Mouse (Mus musculus): Measurements from ENCODE around the gene Cdkl2.

Gene Cdkl2

GRCm38 (mm10) chr5:92043783-92044182 lies at the start of gene Cdkl2:
Cdkl2 (minus strand) TSS chr5:92043883.
- DNase-seq (ENCODE audit: low read depth), result no peak

DNA sequence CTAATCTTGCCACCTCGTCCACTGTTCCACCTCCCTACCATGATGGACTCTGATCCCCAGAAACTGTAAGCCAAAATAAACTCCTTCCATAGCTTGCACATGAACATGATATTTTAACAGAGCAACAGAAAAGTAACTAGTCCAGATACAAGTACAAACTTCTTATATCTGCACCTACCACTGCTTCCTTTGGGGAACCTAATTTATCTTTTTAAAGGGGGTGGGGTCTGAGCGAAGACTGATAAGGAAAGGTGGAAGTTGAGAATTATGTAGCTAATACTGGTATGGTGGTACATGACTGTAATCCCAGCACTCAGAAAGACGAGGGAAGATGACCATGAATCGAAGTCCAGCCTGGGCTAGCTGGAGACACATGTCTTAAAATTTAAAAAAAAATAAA lies 43.8 kb upstream of the Cdkl2 start:
- no peak for DNase-seq (ENCODE audit: low read depth)

- no peak for DNase-seq (ENCODE audit: low read depth)
Observed at GRCm38 (mm10) chr5:92085821-92086550, 42.3 kb upstream of the Cdkl2 start.

DNA sequence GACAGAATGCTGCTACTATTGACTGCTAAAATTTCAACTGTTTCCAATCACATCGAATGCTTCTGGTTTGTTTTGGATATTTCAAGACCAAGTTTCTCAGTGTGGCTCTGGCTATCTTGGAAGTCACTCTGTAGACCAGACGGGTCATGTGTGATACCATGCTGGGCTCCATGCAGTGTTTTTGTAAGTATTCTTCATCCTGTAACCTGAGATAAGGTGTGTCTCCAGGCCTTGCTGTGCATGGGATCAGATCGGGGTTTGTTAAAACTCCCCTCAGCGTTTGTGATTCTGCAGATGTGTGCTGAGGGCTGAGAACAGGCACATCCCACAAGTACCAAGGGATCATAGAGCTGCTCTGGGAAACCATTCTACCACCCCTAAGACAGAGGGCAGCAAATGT lies 41.6 kb upstream of the Cdkl2 start:
- no peak for DNase-seq (ENCODE audit: low read depth)

DNA sequence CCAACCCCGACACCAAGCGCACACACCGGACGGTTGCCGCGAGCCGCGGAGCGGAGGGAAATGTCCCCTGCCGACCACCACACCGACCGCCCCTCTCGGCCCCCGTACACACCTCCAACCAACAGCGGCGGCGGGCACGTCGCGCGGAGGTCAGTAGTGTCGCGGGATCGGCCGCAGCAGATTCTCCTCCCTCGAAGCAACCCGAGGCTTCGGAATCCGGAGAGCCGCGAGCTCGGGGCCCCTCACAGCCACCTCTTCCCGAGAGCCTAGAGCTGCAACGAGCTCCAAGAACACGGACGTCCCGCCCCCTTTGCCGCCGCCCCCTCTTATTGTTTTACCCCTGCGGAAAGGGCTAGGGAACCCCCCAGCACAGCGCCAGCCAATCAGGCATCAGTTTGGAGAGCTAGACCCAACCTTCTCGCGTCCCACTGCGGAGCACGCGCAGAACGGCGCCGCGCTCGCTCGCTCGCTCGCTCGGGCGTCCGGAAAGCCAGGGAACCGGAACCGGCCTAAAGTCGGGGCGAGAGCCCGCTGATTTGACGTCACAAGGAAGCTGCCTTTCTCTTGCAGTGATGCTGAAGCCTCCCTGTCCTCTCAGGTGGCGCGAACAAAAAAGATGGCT lies 39.8 kb upstream of the Cdkl2 start, which contains the start of gene G3bp2:
Gene G3bp2, minus strand, starts transcription at position 303 of the 622 bp plus-strand sequence.
- DNase-seq (ENCODE audit: low read depth), result peak; percentile 99

GRCm38 (mm10) chr5:92082821-92083401 lies 39.2 kb upstream of the Cdkl2 start:
- peak; percentile 75 for DNase-seq (ENCODE audit: low read depth)

- DNase-seq (ENCODE audit: low read depth), result no peak
Observed at GRCm38 (mm10) chr5:92081326-92081725, 37.6 kb upstream of the Cdkl2 start.

- DNase-seq (ENCODE audit: low read depth), result no peak
Observed at GRCm38 (mm10) chr5:92080400-92080799, 36.7 kb upstream of the Cdkl2 start.

GRCm38 (mm10) chr5:92079304-92079703 lies 35.6 kb upstream of the Cdkl2 start:
- no peak for DNase-seq (ENCODE audit: low read depth)

- peak; percentile 71 for DNase-seq (ENCODE audit: low read depth)
Observed at GRCm38 (mm10) chr5:92078751-92079150, 35.1 kb upstream of the Cdkl2 start.

GRCm38 (mm10) chr5:92076273-92076672 lies 32.6 kb upstream of the Cdkl2 start:
- peak; percentile 46 for DNase-seq (ENCODE audit: low read depth)

DNA sequence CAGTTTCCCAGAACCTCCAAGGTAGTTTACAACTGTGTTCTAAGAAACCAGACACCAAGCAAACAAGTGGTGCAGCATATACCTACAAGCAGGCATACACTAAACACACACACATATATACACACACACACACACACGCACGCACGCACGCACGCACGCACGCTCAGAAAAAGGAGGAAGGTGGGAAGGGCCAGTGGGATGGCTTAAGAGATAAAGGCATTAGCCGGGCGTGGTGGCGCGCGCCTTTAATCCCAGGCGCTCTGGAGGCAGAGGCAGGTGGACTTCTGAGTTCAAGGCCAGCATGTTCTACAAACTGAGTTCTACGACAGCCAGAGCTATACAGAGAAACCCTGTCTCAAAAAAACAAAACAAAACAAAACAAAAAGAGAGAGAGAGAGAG lies 30.4 kb upstream of the Cdkl2 start:
- no peak for DNase-seq (ENCODE audit: low read depth)

GRCm38 (mm10) chr5:92063192-92063591 lies 19.5 kb upstream of the Cdkl2 start:
- no peak for DNase-seq (ENCODE audit: low read depth)

DNA sequence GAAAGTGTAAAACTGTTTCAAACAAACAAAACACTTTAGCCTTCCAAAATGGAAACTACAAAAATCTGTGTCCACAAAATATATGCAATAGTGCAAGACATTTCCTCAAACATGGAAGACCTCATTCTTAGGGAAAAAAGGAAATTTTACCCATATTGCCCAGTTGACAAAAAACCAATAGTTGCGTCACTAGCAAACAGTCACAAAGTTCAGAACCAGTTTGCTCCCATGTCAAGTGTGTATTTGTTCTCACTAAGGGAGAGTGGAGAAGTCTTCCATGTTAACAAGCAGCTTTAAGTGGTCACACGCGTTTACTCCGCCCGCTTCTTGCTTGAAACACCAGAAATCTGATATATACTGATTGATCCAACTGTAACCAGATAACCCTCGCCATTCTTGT lies 9.2 kb upstream of the Cdkl2 start:
- no peak for DNase-seq (ENCODE audit: low read depth)

GRCm38 (mm10) chr5:92050419-92050818 lies 6.7 kb upstream of the Cdkl2 start:
- DNase-seq (ENCODE audit: low read depth), result no peak

GRCm38 (mm10) chr5:92042377-92043348 lies 1.0 kb downstream of the Cdkl2 start:
- peak; percentile 97 for DNase-seq (ENCODE audit: low read depth)

DNA sequence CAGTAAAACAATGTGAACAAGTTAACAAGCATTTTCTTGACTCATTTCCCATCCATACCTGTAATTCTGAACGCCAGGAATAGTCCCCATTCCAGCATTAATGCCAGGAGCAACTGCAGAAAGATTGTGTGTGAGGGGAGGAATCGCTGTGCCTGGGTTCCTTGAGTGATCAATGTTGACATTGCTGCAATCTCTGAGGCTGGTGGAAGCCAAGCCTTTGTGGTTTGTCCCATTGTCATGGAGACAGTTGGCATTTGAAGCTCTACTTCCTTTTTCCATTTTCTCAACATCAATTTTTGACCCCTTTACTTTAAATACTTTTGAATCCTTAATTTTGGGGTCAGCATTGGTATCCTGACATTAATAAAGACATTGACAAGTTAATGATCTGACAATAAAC lies 23.7 kb downstream of the Cdkl2 start:
- no peak for DNase-seq (ENCODE audit: low read depth)

DNA sequence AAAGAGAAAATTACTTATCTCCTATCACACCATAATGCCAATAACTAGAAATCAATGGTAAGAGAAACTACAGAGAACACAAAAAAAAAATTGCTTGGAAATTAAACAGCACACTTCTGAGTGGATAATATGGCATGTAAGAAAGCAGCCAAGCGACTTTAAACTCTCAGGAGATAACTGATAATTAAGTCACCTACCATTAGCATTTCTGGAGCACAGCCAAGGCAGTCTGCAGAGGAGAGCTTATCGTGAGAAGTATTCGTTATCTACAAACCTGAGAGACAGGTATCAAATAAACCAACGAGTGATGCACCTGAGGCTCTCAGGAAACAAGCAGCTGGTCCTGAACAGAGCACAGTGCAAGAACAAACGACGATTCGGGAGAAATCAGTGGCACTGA lies 31.9 kb downstream of the Cdkl2 start:
- no peak for DNase-seq (ENCODE audit: low read depth)

DNA sequence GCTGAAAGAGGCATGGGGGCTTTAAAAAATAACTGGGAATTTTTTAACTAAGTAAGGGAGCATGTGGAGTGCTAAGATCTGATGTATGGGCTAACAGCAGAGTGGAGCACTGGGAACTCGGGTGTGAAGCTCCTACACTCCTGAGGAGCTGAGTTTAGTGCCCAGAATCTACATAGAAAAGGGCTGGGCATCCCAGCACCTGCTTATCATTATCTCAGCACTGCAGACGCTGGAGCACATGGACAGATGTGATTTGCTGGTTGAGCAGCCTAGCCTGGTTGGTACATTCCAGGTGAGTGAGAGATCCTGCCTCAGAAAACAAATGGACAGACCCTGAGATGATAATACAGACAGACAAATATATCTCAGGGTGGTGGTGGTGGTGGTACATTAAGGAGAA lies 33.9 kb downstream of the Cdkl2 start:
- DNase-seq (ENCODE audit: low read depth), result no peak

DNA sequence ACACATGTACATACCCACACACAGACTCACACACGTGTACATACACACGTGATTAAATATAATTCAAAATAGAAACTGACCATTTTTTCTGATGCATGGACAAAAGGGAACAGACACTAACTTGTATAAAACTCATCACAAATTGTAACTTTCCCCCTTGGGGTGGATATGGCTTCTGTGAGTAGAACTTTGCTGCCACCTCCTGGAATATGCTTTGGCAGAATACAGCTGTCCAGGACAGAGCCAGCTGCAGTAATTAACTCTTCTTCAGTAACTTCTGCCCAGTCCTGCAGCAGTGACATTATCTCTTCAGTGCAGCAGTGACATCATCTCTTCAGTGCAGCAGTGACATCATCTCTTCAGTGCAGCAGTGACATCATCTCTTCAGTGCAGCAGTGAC lies 40.7 kb downstream of the Cdkl2 start:
- peak; percentile 69 for DNase-seq (ENCODE audit: low read depth)

- peak; percentile 44 for DNase-seq (ENCODE audit: low read depth)
Observed at GRCm38 (mm10) chr5:92000770-92001169, 42.9 kb downstream of the Cdkl2 start.

GRCm38 (mm10) chr5:91994546-91994945 lies 49.1 kb downstream of the Cdkl2 start:
- no peak for DNase-seq (ENCODE audit: low read depth)
